18 mouse cellular contexts compared by ENCODE assay signal in the genomic region with DNA sequence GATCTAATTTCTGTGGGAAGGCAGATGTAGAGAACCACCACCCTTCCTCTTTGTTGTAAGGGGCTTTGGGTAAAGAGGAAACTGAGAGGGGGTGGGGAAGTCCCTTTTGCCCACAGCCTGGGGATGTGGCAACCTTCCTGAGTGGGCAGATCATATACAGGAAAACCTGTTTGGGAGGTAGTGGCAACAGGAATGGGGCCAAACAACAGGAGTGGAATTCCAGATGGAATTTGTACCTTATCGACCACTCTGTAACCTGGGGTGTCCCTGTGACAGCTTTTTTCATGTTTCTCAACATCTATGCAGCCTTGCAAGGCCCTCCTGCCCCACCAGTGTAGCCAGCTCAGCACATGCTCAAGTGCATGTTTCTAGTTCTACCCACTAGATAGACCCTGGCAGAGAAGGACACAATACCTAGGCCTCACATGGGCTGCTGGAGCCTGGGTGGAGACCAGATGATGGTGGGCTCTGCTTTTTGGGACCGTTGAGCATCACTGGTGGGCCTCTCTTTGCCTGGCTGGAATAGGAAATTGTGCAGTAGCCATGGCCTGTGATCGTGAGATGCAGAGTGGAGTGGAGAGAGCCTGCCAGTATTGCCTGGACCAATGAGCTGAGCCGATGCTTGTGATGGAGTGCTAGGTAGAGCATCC. TPM values are rescaled to one million over a fixed set of nuclear protein-coding genes. Genes with fewer than 3 reads are reported as not detected.
DNase-seq lines count a peak whose midpoint lies in the region; ATAC-seq lines count a peak whose summit lies in the region.
"Had no signal": no experiment of that assay in that cellular context is flagged by ENCODE, and none has a peak within 500 bp of the region (broad histone marks: within the 10 kb centered on the region; RNA-seq: fewer than 3 reads in every experiment).

No protein-coding gene starts in this region.

- peak; percentile 54 for DNase-seq in layer of hippocampus, adult 9-11 months
- no peak for DNase-seq in layer of hippocampus, postnatal 14 days (ENCODE audit: low spot score in 2 of 2)
- peak; percentile 57 for DNase-seq in lung, postnatal 36 days
- no peak for DNase-seq in left cerebral cortex, adult 8-10 months (ENCODE audit: low spot score in 2 of 2)
- no peak for DNase-seq in gastrocnemius, postnatal 14 days
- no peak for DNase-seq in kidney, adult 11 months
- DNase-seq: gastrocnemius, postnatal 25 days; kidney, postnatal 25 days; lung, embryonic 14.5 days had no signal

- intact Hi-C loops in gastrocnemius, postnatal 14 days (cut with DNase I; ENCODE audit: low total_unique reads) = loop anchor here (5.0 kb wide), 2 partner anchors 39 to 84 kb away; a partner anchor contains a TSS

- ATAC-seq in CD4-positive, CD25-positive, alpha-beta regulatory T cell, adult 4 months = peak; percentile 7
- ATAC-seq in granulocyte monocyte progenitor cell, adult 5-6 weeks (replicated peaks; ENCODE audit: poor library complexity, severe bottlenecking) = peak; percentile 81
- ATAC-seq: forebrain, embryonic 13.5 days; midbrain, embryonic 13.5 days had no signal

RNA-seq across cellular contexts. Expression of a gene that starts 4.3 kb away (rescaled TPM):
- total RNA-seq in layer of hippocampus, postnatal 14 days (2021) = not detected
- under 1 TPM in 1 of 2 experiments, not detected in 1; 0.35 TPM for polyA plus RNA-seq in CD4-positive, CD25-positive, alpha-beta regulatory T cell, adult 4 months (2017; shearing (Covaris generic))
- 0.56 TPM in 1 of 2 replicates, not detected in the other for total RNA-seq in granulocyte monocyte progenitor cell, adult 5-6 weeks (2014; fragmentation: Nextera tagmentation)
- not detected in 2 replicates for total RNA-seq in granulocyte monocyte progenitor cell, adult 5-6 weeks (2017)
- not detected for total RNA-seq in left cerebral cortex, adult 8-10 months (2022)
- not detected for total RNA-seq in gastrocnemius, postnatal 14 days (2021)
- total RNA-seq: gastrocnemius, postnatal 25 days had no signal
- polyA plus RNA-seq: embryonic facial prominence, embryonic 15.5 days; forebrain, embryonic 13.5 days; heart, embryonic 15.5 days; hindbrain, embryonic 15.5 days; lung, embryonic 14.5 days; midbrain, embryonic 13.5 days; neural tube, embryonic 12.5 days had no signal

RNA-seq across cellular contexts. Expression of a gene that starts 8.7 kb away (rescaled TPM):
- 10 to 100 TPM; 70.8 to 93.3 TPM for total RNA-seq in layer of hippocampus, postnatal 14 days (2021)
- 1,000 to 10,000 TPM; 7,747 to 9,345 TPM for polyA plus RNA-seq in CD4-positive, CD25-positive, alpha-beta regulatory T cell, adult 4 months (2017; shearing (Covaris generic))
- total RNA-seq in granulocyte monocyte progenitor cell, adult 5-6 weeks (2014; fragmentation: Nextera tagmentation) = 1,957 and 2,269 TPM in 2 replicates
- 1,824 and 1,957 TPM in 2 replicates for total RNA-seq in granulocyte monocyte progenitor cell, adult 5-6 weeks (2017)
- total RNA-seq in left cerebral cortex, adult 8-10 months (2022) = 100 to 1,000 TPM; 110 to 317 (median 183) TPM
- total RNA-seq in gastrocnemius, postnatal 14 days (2021) = 10 to 100 TPM; 80.2 to 95.9 TPM

RNA-seq across cellular contexts. Expression of a gene that starts 29.8 kb away (rescaled TPM):
- under 1 TPM in 1 of 2 experiments, not detected in 1; 0.26 TPM for total RNA-seq in layer of hippocampus, postnatal 14 days (2021)
- 1 to 10 TPM; 1.2 to 1.5 TPM for polyA plus RNA-seq in CD4-positive, CD25-positive, alpha-beta regulatory T cell, adult 4 months (2017; shearing (Covaris generic))
- total RNA-seq in granulocyte monocyte progenitor cell, adult 5-6 weeks (2014; fragmentation: Nextera tagmentation) = not detected in 2 replicates
- not detected in 2 replicates for total RNA-seq in granulocyte monocyte progenitor cell, adult 5-6 weeks (2017)
- under 1 TPM in 1 of 4 experiments, not detected in 3; 0.16 TPM for total RNA-seq in left cerebral cortex, adult 8-10 months (2022)
- total RNA-seq in gastrocnemius, postnatal 14 days (2021) = not detected
- total RNA-seq: adrenal gland, adult 18-20 months; gastrocnemius, postnatal 25 days had no signal
- polyA plus RNA-seq: forebrain, embryonic 13.5 days; hindbrain, embryonic 15.5 days; lung, embryonic 14.5 days; midbrain, embryonic 13.5 days; neural tube, embryonic 12.5 days had no signal

RNA-seq across cellular contexts. Expression of a gene that starts 29.9 kb away (rescaled TPM):
- total RNA-seq in layer of hippocampus, postnatal 14 days (2021) = not detected
- not detected for polyA plus RNA-seq in CD4-positive, CD25-positive, alpha-beta regulatory T cell, adult 4 months (2017; shearing (Covaris generic))
- total RNA-seq in granulocyte monocyte progenitor cell, adult 5-6 weeks (2014; fragmentation: Nextera tagmentation) = not detected in 2 replicates
- total RNA-seq in granulocyte monocyte progenitor cell, adult 5-6 weeks (2017) = not detected in 2 replicates
- not detected for total RNA-seq in left cerebral cortex, adult 8-10 months (2022)
- total RNA-seq in gastrocnemius, postnatal 14 days (2021) = not detected
- total RNA-seq: adrenal gland, adult 18-20 months; gastrocnemius, postnatal 25 days had no signal
- polyA plus RNA-seq: embryonic facial prominence, embryonic 15.5 days; forebrain, embryonic 13.5 days; heart, embryonic 15.5 days; lung, embryonic 14.5 days; midbrain, embryonic 13.5 days; neural tube, embryonic 12.5 days had no signal

RNA-seq across cellular contexts. Expression of a gene that starts 38.0 kb away (rescaled TPM):
- 10 to 100 TPM; 17.3 to 19.7 TPM for total RNA-seq in layer of hippocampus, postnatal 14 days (2021)
- polyA plus RNA-seq in CD4-positive, CD25-positive, alpha-beta regulatory T cell, adult 4 months (2017; shearing (Covaris generic)) = 1 to 10 TPM; 5.3 to 7.4 TPM
- 12.2 and 13.2 TPM in 2 replicates for total RNA-seq in granulocyte monocyte progenitor cell, adult 5-6 weeks (2014; fragmentation: Nextera tagmentation)
- 10.7 and 12.5 TPM in 2 replicates for total RNA-seq in granulocyte monocyte progenitor cell, adult 5-6 weeks (2017)
- 10 to 100 TPM; 16.3 to 16.7 (median 16.5) TPM for total RNA-seq in left cerebral cortex, adult 8-10 months (2022)
- 1 to 10 TPM; 6.3 to 6.4 TPM for total RNA-seq in gastrocnemius, postnatal 14 days (2021)

Comparison
In these comparisons a context has a peak if more than half of its experiments do, and no peak if none do; other contexts are left out.
1. DNase-seq: peak in layer of hippocampus, adult 9-11 months (single experiment) and lung, postnatal 36 days (single experiment); none in layer of hippocampus, postnatal 14 days (0 of 2), left cerebral cortex, adult 8-10 months (0 of 2), gastrocnemius, postnatal 14 days (single experiment) and kidney, adult 11 months (single experiment).
2. RNA of a gene that starts 8.7 kb away (total RNA-seq): 1,824 to 2,269 TPM in granulocyte monocyte progenitor cell, adult 5-6 weeks; 110 to 317 TPM in left cerebral cortex, adult 8-10 months, 80.2 to 95.9 TPM in gastrocnemius, postnatal 14 days and 70.8 to 93.3 TPM in layer of hippocampus, postnatal 14 days; every median in the first group is over 4 times any median in the second.